Mouse (Mus musculus): Measurements from ENCODE around the gene 4930402H24Rik.

DNA sequence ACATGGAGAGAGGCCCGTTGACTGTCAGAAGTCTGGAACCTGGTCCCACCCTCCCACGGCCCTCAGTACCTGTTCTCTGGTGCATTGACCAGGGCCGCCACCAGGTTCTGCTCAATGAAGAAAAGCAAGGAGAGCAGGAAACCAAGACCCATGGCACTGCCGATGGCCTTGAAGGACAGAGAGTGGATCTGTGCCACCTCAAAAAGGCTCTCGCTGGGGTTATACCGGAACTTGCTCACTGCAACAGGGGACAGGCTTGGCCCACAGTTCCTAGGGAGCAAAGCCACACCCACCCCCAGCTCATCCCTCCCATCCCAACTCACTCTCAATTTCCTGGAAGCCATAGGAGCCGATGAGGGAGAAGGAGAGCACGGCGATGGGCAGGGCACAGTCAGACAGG, 220.8 kb downstream of the 4930402H24Rik start:
- no peak for TF ChIP-seq CTCF (IDR thresholded peaks at IDR 0.05; ENCODE audit: low read depth)
- no peak for TF ChIP-seq EP300 (optimal IDR thresholded peaks at IDR 0.05)

All from stomach, postnatal 0 days (tissue).